Mouse (Mus musculus) spleen, embryonic (tissue): ENCODE data around the gene Zfp330.

Experiments used
- CTCF ChIA-PET: fragments of 350-600 bp; sonication (Branson Sonifier 250); formaldehyde crosslinking; loops from one replicate; lab custom pipeline; 2022; lab: Charles Lee

Gene Zfp330

GRCm38 (mm10) chr8:82774093-82774422 lies at the start of gene Zfp330:
Zfp330 (minus strand) TSS chr8:82774160.
- CTCF ChIA-PET = no interaction called here

DNA sequence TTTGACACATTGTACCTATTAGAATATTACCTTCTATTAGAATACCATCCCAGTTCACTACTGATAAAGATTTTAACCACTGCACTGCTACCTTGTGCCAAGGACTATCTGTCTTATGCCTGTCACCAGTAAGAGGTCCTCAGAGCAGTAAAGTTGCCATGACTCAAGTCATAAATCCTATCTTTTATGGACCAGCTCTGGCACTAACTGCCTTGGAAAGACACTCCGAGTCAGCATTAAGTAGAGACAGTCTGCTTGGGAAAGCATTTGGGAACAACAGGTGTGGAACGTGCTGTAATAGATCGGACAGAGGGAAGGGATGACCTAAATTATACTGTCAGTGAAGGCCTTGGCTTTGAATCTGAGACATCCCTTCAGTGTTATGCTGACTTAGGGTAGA lies 4.0 kb upstream of the Zfp330 start:
- CTCF ChIA-PET = no interaction called here

DNA sequence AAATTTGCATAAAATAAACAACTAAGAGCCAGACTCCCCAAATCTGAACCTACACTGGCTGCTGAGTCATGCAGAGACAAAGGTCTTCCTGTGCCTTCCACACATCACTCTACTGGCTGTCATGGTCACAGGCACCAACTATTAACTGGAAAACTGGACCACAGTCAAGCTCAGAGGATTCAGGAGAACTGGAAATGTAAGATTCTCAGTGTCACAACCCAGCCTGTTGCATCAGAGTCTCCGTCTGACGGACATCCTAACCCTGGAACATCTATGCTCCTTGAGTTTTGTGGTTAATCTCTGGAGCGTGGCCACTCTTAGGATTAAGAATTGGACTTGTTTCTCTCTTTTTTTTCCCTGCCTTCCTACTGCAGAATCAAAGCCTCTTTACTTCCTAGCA lies 3.4 kb upstream of the Zfp330 start:
- CTCF ChIA-PET = no interaction called here

- CTCF ChIA-PET = no interaction called here
These were observed 522 bp upstream of the Zfp330 start for GRCm38 (mm10) chr8:82774482-82774881.

- CTCF ChIA-PET = no interaction called here
These were observed 448 bp downstream of the Zfp330 start for GRCm38 (mm10) chr8:82773332-82774092.

GRCm38 (mm10) chr8:82770886-82771285 lies 3.1 kb downstream of the Zfp330 start:
- CTCF ChIA-PET = no interaction called here

DNA sequence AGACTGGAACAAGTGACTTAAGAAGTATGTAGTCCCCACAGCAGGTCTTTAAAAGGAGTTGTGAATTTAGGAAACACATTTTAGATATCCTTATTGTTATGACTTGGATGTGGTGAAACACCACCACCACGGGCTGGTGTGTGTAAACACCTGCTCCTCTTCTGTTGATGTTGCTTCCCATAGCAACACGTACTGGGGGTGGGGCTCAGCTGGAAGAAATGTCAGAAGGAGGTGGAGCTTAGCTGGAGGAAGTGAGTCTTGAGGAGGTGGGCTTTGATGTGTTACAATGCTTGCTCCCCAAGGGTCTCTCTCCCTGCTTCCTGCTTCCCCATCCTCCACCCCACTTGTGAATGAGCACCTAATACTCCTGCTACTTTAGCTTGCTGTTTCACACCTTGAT lies 14.9 kb downstream of the Zfp330 start:
- CTCF ChIA-PET = no interaction called here

- CTCF ChIA-PET = no interaction called here
These were observed 19.0 kb downstream of the Zfp330 start for GRCm38 (mm10) chr8:82754946-82755345.

DNA sequence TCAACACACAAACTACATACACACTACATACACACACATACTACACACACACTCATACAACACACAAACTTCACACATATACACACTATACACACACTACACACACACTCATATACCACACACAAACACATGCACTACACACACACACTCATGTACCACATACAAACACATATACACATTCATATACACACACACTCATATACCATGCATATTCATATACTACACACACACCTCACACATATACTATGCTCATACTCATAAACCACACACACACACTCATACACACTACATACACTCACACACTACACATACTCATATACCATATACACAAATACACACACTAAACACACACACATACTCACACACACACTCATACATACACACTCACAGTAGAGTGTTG lies 27.3 kb downstream of the Zfp330 start:
- CTCF ChIA-PET = no interaction called here

- CTCF ChIA-PET = no interaction called here
These were observed 29.8 kb downstream of the Zfp330 start for GRCm38 (mm10) chr8:82743905-82744904.
